Mouse (Mus musculus) cerebellum, adult 18-20 months (tissue): ENCODE data around the gene Uckl1.
A peak's percentile ranks its signal among the peaks of the same experiment; 100 is the strongest.

Experiments
- DNase-seq, 2 experiments: peaks; one replicate each; pipeline ENCODE4 v3.0.0; 2021

The Uckl1 gene

GRCm38 (mm10) chr2:181572921-181573920 lies 11.5 kb downstream of the Uckl1 start:
- DNase-seq: peak; percentile 73 to 74

- DNase-seq: peak; percentile 50 to 51
Observed at GRCm38 (mm10) chr2:181571941-181572670, 12.6 kb downstream of the Uckl1 start.

GRCm38 (mm10) chr2:181570921-181571595 lies 13.6 kb downstream of the Uckl1 start:
- peak; percentile 77 to 86 for DNase-seq

GRCm38 (mm10) chr2:181570375-181570774 lies 14.3 kb downstream of the Uckl1 start:
- DNase-seq: peak in 1 of 2 experiments; percentile 31

GRCm38 (mm10) chr2:181569856-181570255 lies 14.8 kb downstream of the Uckl1 start:
- DNase-seq: no peak

- peak in 1 of 2 experiments; percentile 52 for DNase-seq
Observed at GRCm38 (mm10) chr2:181568272-181569008, 16.3 kb downstream of the Uckl1 start.

- no peak for DNase-seq
Observed at GRCm38 (mm10) chr2:181567338-181567737, 17.4 kb downstream of the Uckl1 start.

- no peak for DNase-seq
Observed at GRCm38 (mm10) chr2:181553772-181554171, 30.9 kb downstream of the Uckl1 start.

- no peak for DNase-seq
Observed at GRCm38 (mm10) chr2:181550233-181550632, 34.5 kb downstream of the Uckl1 start.

- DNase-seq: no peak
Observed at GRCm38 (mm10) chr2:181548682-181549081, 36.0 kb downstream of the Uckl1 start.

- no peak for DNase-seq
Observed at GRCm38 (mm10) chr2:181548227-181548626, 36.5 kb downstream of the Uckl1 start.

- no peak for DNase-seq
Observed at GRCm38 (mm10) chr2:181546142-181546541, 38.5 kb downstream of the Uckl1 start.

- peak; percentile 27 to 30 for DNase-seq
Observed at GRCm38 (mm10) chr2:181541761-181542380, 42.8 kb downstream of the Uckl1 start.

GRCm38 (mm10) chr2:181537444-181538047 lies 47.1 kb downstream of the Uckl1 start:
- DNase-seq: peak; percentile 31

- DNase-seq: no peak
Observed at GRCm38 (mm10) chr2:181536410-181536809, 48.3 kb downstream of the Uckl1 start.

GRCm38 (mm10) chr2:181532589-181532988 lies 52.1 kb downstream of the Uckl1 start:
- DNase-seq: no peak

- DNase-seq: no peak
Observed at GRCm38 (mm10) chr2:181529076-181529475, 55.6 kb downstream of the Uckl1 start.

GRCm38 (mm10) chr2:181525526-181525925 lies 59.2 kb downstream of the Uckl1 start:
- no peak for DNase-seq

- DNase-seq: peak; percentile 39 to 41
Observed at GRCm38 (mm10) chr2:181522811-181523210, 61.9 kb downstream of the Uckl1 start.

GRCm38 (mm10) chr2:181521491-181521890 lies 63.2 kb downstream of the Uckl1 start:
- DNase-seq: no peak

- DNase-seq: no peak
Observed at GRCm38 (mm10) chr2:181520936-181521227, 63.8 kb downstream of the Uckl1 start.
